Mouse (Mus musculus) hematopoietic multipotent progenitor cell, adult 10-12 weeks (in vitro differentiated cells): ENCODE results near the gene Zfp956. TPM values are rescaled to one million over a fixed set of nuclear protein-coding genes. Genes with fewer than 3 reads are reported as not detected.

ENCODE experiments used
- polyA plus RNA-seq: library from polyadenylated mRNA; stranded (reverse); fragments of >175 nt; gene quantifications from 2 replicates; pipeline ENCODE4 v1.2.3, GENCODE M21; 2012; ENCODE audit warnings: low replicate concordance

Zfp956 gene
- 11.4 and 24.4 TPM in 2 replicates for polyA plus RNA-seq

GRCm38 (mm10) chr6:47953191-47953726, at the start of gene Zfp956:
Zfp956 (plus strand) TSS chr6:47953390.

GRCm38 (mm10) chr6:47920447-47921340, 32.5 kb upstream of the Zfp956 start, which contains the start of gene Zfp212:
Zfp212 (plus strand) TSS chr6:47920476.

Other genes starting within 250 kb of the Zfp956 start
- gene Pdia4, start 140.0 kb upstream of the Zfp956 start, polyA plus RNA-seq: 4.8 and 12.1 TPM in 2 replicates
- 0.12 TPM in 1 of 2 replicates, not detected in the other for gene Zfp786, start 122.5 kb upstream of the Zfp956 start, polyA plus RNA-seq
- gene Zfp398, start 117.7 kb upstream of the Zfp956 start, polyA plus RNA-seq: 9.9 and 17.0 TPM in 2 replicates
- 11.8 and 17.0 TPM in 2 replicates for gene Zfp282, start 76.2 kb upstream of the Zfp956 start, polyA plus RNA-seq
- gene Zfp212, start 32.9 kb upstream of the Zfp956 start, polyA plus RNA-seq: 15.0 and 21.7 TPM in 2 replicates
- gene Zfp777, start 95.5 kb downstream of the Zfp956 start, polyA plus RNA-seq: 43.2 and 60.0 TPM in 2 replicates
- 32.3 and 61.3 TPM in 2 replicates for gene Zfp746, start 133.2 kb downstream of the Zfp956 start, polyA plus RNA-seq